Mouse (Mus musculus): ENCODE results near the gene Myrip. TPM values are rescaled to one million over a fixed set of nuclear protein-coding genes. Genes with fewer than 3 reads are reported as not detected.

The Myrip gene
- polyA plus RNA-seq, 1 experiment from 2014 or later, result 5.4 TPM

DNA sequence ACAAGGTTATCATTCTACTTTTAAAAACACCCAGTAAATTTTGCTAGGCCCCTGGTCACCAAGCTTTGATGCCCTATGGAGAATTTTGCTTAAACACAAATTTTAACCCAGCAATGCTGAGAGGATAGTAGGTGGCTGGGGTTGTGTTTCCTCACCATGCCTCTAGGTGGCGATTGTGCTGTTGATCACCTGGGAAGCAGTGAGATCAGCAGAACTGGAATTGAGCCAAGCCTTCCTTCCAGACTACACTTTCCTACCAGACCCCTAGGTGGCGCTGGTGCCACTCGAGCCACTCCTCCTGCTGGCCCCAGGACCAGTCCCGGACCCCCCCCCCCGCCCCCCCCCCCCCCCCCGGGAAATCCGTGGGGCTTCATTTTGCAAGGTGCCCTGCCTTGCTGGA, 114.2 kb downstream of the Myrip start:
- Histone ChIP-seq H3K9ac (replicated peaks; ENCODE audit: low read length) (no peak overlapping the region), H3K4me1 (ENCODE audit: control insufficient read depth, insufficient read depth, low read length) (no peaks in the 10 kb centered on the region; the same call in 1 of the 2 replicates), H3K4me3 (replicated peaks; ENCODE audit: low read depth, low read length) (no peak overlapping the region), H3K27me3 (ENCODE audit: control insufficient read depth, insufficient read depth, low read length) (no peaks in the 10 kb centered on the region), H3K4me2 (ENCODE audit: low read length) (no peak overlapping the region), H3K27ac (replicated peaks; ENCODE audit: low read depth, low read length) (no peak overlapping the region), H3K36me3 (ENCODE audit: control insufficient read depth, insufficient read depth, low read length) (no peaks in the 10 kb centered on the region), H3K9me3 (ENCODE audit: control insufficient read depth, low read length) (no peaks in the 10 kb centered on the region)
- ATAC-seq (ENCODE audit: low FRiP score, low TSS enrichment) (no peak), DNase-seq (peak; percentile 86)
- WGBS, result 0% methylated on average over 4 of the region's 7 CpGs

DNA sequence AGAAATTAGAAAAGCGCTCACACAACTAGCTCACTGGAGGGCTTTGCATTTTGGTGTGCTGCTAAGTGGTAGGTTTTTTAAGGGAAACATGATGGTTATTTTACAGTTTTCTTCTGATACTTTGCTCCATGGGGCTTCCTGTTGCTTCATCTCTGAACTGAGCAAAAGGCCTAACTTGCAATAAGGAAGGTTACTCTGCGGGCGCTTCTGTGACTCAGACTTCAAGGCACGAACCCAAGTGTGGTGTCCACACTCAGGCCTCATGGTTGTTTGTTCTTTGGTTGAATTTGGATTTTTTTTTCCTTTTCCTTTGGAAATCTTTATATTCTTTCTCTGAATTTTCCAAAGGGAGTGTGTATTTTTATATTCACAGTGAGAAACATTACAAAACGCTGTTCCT, 114.8 kb downstream of the Myrip start:
- H3K36me3 ChIP-seq (ENCODE audit: control insufficient read depth, insufficient read depth, low read length), result no peaks in the 10 kb centered on the region
- no peak for ATAC-seq (ENCODE audit: low FRiP score, low TSS enrichment)
- H3K4me3 ChIP-seq (replicated peaks; ENCODE audit: low read depth, low read length), result no peak overlapping the region
- WGBS, result 89% methylated on average over 5 of the region's 5 CpGs
- no peaks in the 10 kb centered on the region; the same call in 1 of the 2 replicates for H3K4me1 ChIP-seq (ENCODE audit: control insufficient read depth, insufficient read depth, low read length)
- no peak overlapping the region for H3K27ac ChIP-seq (replicated peaks; ENCODE audit: low read depth, low read length)
- H3K9ac ChIP-seq (replicated peaks; ENCODE audit: low read length), result no peak overlapping the region
- no peaks in the 10 kb centered on the region for H3K27me3 ChIP-seq (ENCODE audit: control insufficient read depth, insufficient read depth, low read length)
- DNase-seq, result no peak
- H3K9me3 ChIP-seq (ENCODE audit: control insufficient read depth, low read length), result no peaks in the 10 kb centered on the region
- no peak overlapping the region for H3K4me2 ChIP-seq (ENCODE audit: low read length)

DNA sequence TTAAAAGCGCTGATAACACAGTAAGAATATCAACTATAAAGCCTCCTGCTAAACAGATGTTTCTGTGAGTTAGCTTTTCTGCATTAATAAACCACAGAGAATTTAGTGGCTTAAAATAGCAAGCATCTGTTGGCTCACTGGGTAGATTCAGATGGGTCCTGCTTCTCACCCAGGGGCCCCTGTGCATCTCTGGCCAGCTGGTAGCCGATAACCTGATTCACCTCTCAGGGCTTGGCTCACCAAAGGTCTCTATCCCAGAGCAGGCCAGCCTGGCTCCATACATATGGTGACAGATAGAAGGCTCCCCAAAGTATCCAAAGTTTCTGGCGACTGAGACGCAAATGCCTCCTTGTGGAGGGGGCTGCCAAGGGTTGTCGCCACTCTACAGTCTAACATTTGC, 115.4 kb downstream of the Myrip start:
- Histone ChIP-seq H3K9me3 (ENCODE audit: control insufficient read depth, low read length) (no peaks in the 10 kb centered on the region), H3K4me2 (ENCODE audit: low read length) (no peak overlapping the region), H3K27me3 (ENCODE audit: control insufficient read depth, insufficient read depth, low read length) (no peaks in the 10 kb centered on the region), H3K4me3 (replicated peaks; ENCODE audit: low read depth, low read length) (no peak overlapping the region), H3K9ac (replicated peaks; ENCODE audit: low read length) (no peak overlapping the region), H3K36me3 (ENCODE audit: control insufficient read depth, insufficient read depth, low read length) (no peaks in the 10 kb centered on the region), H3K4me1 (ENCODE audit: control insufficient read depth, insufficient read depth, low read length) (no peaks in the 10 kb centered on the region; the same call in 1 of the 2 replicates), H3K27ac (replicated peaks; ENCODE audit: low read depth, low read length) (0 out of 2 replicates have a peak overlapping the region, but pooled peaks have one; percentile 8)
- ATAC-seq (ENCODE audit: low FRiP score, low TSS enrichment), result no peak
- 71% methylated on average over 5 of the region's 5 CpGs for WGBS
- no peak for DNase-seq

DNA sequence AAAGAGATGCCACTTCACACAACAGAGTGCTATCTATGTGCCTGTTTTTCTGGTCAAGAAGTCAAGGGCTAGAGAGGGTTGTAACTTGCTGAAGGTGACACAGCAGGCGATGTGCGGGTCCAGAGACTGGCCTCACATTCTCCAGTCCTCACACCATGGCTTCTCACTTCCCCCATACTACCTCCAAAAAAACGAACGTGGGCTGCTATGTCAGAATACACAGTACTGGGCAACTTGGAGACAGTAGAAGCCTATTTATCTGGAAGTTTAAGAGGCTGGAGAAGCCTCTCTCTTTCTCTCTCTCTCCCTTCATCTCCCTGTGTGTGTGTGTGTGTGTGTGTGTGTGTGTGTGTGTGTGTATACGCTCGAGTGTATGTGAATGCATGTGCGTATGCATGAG, 117.3 kb downstream of the Myrip start:
- no peak for ATAC-seq (ENCODE audit: low FRiP score, low TSS enrichment)
- Histone ChIP-seq H3K4me2 (ENCODE audit: low read length) (no peak overlapping the region), H3K27ac (replicated peaks; ENCODE audit: low read depth, low read length) (no peak overlapping the region), H3K27me3 (ENCODE audit: control insufficient read depth, insufficient read depth, low read length) (no peaks in the 10 kb centered on the region), H3K4me1 (ENCODE audit: control insufficient read depth, insufficient read depth, low read length) (no peaks in the 10 kb centered on the region; the same call in 1 of the 2 replicates), H3K9me3 (ENCODE audit: control insufficient read depth, low read length) (no peaks in the 10 kb centered on the region), H3K4me3 (replicated peaks; ENCODE audit: low read depth, low read length) (no peak overlapping the region), H3K36me3 (ENCODE audit: control insufficient read depth, insufficient read depth, low read length) (no peaks in the 10 kb centered on the region), H3K9ac (replicated peaks; ENCODE audit: low read length) (no peak overlapping the region)
- WGBS, result 90% methylated on average over 7 of the region's 7 CpGs
- no peak for DNase-seq

DNA sequence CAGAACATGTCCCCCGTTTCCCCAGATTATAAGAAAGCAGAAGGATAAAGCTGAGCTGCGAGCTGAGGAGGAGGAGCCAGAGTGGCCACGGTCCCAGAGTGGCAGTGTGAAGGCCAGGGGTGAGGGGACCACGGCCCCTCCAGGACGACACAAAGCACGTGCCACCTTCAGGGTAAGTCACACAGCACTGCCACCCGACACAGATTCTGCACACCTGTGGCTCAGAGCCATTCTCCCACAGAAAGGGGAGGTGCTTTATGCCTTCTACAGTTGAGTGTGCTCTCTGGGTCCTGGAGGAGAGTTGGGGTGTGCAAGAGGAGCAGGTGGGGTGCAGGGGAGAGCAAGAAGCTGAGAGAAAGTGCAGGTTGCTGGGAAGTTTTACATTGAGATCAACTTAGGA, 123.3 kb downstream of the Myrip start:
- WGBS, result 64% methylated on average over 7 of the region's 7 CpGs
- H3K4me1 ChIP-seq (ENCODE audit: control insufficient read depth, insufficient read depth, low read length), result no peaks in the 10 kb centered on the region
- H3K27ac ChIP-seq (replicated peaks; ENCODE audit: low read depth, low read length), result no peak overlapping the region
- H3K4me3 ChIP-seq (replicated peaks; ENCODE audit: low read depth, low read length), result no peak overlapping the region
- H3K27me3 ChIP-seq (ENCODE audit: control insufficient read depth, insufficient read depth, low read length), result no peaks in the 10 kb centered on the region
- no peaks in the 10 kb centered on the region for H3K9me3 ChIP-seq (ENCODE audit: control insufficient read depth, low read length)
- no peak overlapping the region for H3K4me2 ChIP-seq (ENCODE audit: low read length)
- no peaks in the 10 kb centered on the region for H3K36me3 ChIP-seq (ENCODE audit: control insufficient read depth, insufficient read depth, low read length)
- DNase-seq (no peak), ATAC-seq (ENCODE audit: low FRiP score, low TSS enrichment) (no peak)
- no peak overlapping the region for H3K9ac ChIP-seq (replicated peaks; ENCODE audit: low read length)

DNA sequence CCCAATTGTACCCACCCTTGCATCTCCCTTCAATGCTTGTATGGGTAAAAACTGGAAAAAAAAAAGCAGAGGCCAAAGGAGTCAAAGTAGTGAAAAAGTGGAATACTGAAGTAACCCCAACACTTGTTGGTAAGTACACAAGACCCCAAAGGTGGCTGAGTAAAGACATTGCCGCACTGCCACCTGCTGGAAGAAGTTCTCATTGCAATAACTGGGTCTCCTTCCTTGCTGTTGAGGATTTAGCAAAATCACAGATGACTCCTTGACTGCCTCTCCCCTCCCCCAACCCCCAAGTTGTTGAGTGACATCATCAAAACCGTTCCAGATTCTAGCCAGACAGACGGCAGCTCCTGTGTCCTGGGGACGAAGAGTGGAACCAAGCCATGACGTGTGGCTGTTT, 124.5 kb downstream of the Myrip start:
- 38% methylated on average over 5 of the region's 5 CpGs for WGBS

DNA sequence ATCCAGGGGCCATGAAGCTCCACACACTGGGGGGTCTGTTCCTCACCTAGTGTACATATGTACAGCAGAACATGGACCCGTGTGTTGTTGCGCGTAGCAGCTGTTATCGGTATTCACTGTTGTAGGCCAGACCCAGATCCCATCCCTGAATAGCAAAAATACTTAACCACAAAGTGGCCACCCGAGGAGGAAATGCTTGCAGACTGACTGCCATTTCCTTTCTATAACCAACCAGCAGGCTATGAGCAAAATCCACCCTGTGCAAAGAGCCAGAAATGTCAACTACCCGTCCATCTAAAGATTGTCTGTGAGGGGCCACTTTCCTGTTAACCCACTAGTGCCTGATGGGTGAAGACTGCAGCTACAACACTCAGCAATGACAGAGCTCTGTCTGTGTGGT, 126.9 kb downstream of the Myrip start:
- H3K27me3 ChIP-seq (ENCODE audit: control insufficient read depth, insufficient read depth, low read length), result no peaks in the 10 kb centered on the region
- no peak overlapping the region for H3K4me3 ChIP-seq (replicated peaks; ENCODE audit: low read depth, low read length)
- no peaks in the 10 kb centered on the region for H3K36me3 ChIP-seq (ENCODE audit: control insufficient read depth, insufficient read depth, low read length)
- H3K4me1 ChIP-seq (ENCODE audit: control insufficient read depth, insufficient read depth, low read length), result no peaks in the 10 kb centered on the region
- H3K4me2 ChIP-seq (ENCODE audit: low read length), result no peak overlapping the region
- no peak for DNase-seq
- H3K27ac ChIP-seq (replicated peaks; ENCODE audit: low read depth, low read length), result no peak overlapping the region
- ATAC-seq (ENCODE audit: low FRiP score, low TSS enrichment), result no peak
- no peak overlapping the region for H3K9ac ChIP-seq (replicated peaks; ENCODE audit: low read length)
- 75% methylated on average over 6 of the region's 6 CpGs for WGBS
- no peaks in the 10 kb centered on the region for H3K9me3 ChIP-seq (ENCODE audit: control insufficient read depth, low read length)

More for the DNA sequence above, 124.5 kb downstream of the Myrip start:
- Histone ChIP-seq H3K27me3 (ENCODE audit: control insufficient read depth, insufficient read depth, low read length) (no peaks in the 10 kb centered on the region), H3K4me2 (ENCODE audit: low read length) (no peak overlapping the region), H3K27ac (replicated peaks; ENCODE audit: low read depth, low read length) (no peak overlapping the region), H3K9ac (replicated peaks; ENCODE audit: low read length) (no peak overlapping the region), H3K4me1 (ENCODE audit: control insufficient read depth, insufficient read depth, low read length) (no peaks in the 10 kb centered on the region), H3K4me3 (replicated peaks; ENCODE audit: low read depth, low read length) (no peak overlapping the region), H3K9me3 (ENCODE audit: control insufficient read depth, low read length) (no peaks in the 10 kb centered on the region), H3K36me3 (ENCODE audit: control insufficient read depth, insufficient read depth, low read length) (no peaks in the 10 kb centered on the region)
- DNase-seq (peak; percentile 90), ATAC-seq (ENCODE audit: low FRiP score, low TSS enrichment) (no peak)

DNA sequence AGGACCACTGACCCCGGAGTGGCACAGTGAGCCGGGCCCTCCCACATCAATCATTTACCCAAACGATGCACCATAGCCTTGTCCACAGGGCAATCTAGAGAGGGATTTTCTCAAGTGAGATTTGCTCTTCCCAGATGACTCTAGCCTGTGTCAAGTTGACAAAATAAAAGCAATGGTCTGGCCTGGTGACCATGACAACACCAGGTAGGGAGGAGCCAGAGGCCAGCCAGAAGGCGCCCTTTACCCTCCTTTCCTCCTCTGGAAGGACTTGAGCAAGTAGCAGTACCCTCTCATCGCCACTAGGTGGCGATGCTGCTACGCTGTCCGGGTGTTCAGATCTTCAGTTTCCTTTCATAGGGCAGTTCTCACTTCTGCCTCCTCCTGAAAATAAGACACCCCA, 132.4 kb downstream of the Myrip start:
- peak; percentile 58; the same call in 1 of the 2 replicates for ATAC-seq (ENCODE audit: low FRiP score, low TSS enrichment)
- Histone ChIP-seq H3K9me3 (ENCODE audit: control insufficient read depth, low read length) (no peaks in the 10 kb centered on the region), H3K27ac (replicated peaks; ENCODE audit: low read depth, low read length) (no peak overlapping the region), H3K4me1 (ENCODE audit: control insufficient read depth, insufficient read depth, low read length) (no peaks in the 10 kb centered on the region), H3K4me3 (replicated peaks; ENCODE audit: low read depth, low read length) (no peak overlapping the region), H3K4me2 (ENCODE audit: low read length) (no peak overlapping the region), H3K27me3 (ENCODE audit: control insufficient read depth, insufficient read depth, low read length) (no peaks in the 10 kb centered on the region), H3K9ac (replicated peaks; ENCODE audit: low read length) (no peak overlapping the region), H3K36me3 (ENCODE audit: control insufficient read depth, insufficient read depth, low read length) (no peaks in the 10 kb centered on the region)
- peak; percentile 87 for DNase-seq
- WGBS, result 32% methylated on average over 8 of the region's 8 CpGs

DNA sequence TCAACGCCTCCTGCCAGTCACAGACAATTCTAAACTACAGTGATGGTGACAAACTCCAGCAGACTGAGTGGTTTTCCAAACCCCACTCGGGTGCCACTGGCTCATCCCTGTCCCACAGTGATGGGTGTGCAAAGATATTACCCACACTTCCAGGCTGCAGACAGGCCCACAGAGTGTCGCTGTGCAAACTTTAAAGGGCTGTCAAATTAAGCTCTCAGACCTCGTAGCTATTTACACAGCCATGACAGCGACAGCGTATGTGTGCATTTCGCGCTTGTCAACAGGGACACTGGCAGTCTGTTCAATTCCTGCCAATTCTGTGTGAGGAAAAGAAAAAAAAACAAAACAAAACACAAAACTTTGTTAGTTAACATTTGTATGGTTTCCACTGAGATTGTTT, 134.5 kb downstream of the Myrip start:
- Histone ChIP-seq H3K36me3 (ENCODE audit: control insufficient read depth, insufficient read depth, low read length) (no peaks in the 10 kb centered on the region), H3K27ac (replicated peaks; ENCODE audit: low read depth, low read length) (no peak overlapping the region), H3K4me2 (ENCODE audit: low read length) (no peak overlapping the region), H3K9ac (replicated peaks; ENCODE audit: low read length) (no peak overlapping the region), H3K4me1 (ENCODE audit: control insufficient read depth, insufficient read depth, low read length) (no peaks in the 10 kb centered on the region), H3K4me3 (replicated peaks; ENCODE audit: low read depth, low read length) (no peak overlapping the region), H3K27me3 (ENCODE audit: control insufficient read depth, insufficient read depth, low read length) (no peaks in the 10 kb centered on the region), H3K9me3 (ENCODE audit: control insufficient read depth, low read length) (no peaks in the 10 kb centered on the region)
- 35% methylated on average over 8 of the region's 8 CpGs for WGBS
- ATAC-seq (ENCODE audit: low FRiP score, low TSS enrichment) (no peak), DNase-seq (peak; percentile 37)
